Mouse (Mus musculus) liver, adult 2 months (tissue): ENCODE measurements around the gene Olfr398. TPM values are rescaled to one million over a fixed set of nuclear protein-coding genes. Genes with fewer than 3 reads are reported as not detected.

Experiments used
- DNase-seq: peaks from one replicate; pipeline ENCODE4 v3.0.0-alpha.2; 2011; ENCODE audit warnings: low read depth, low spot score; ENCODE audit errors: extremely low read depth
- H3K27ac ChIP-seq: fragments of 200-500 bp; replicated peaks from 2 replicates; pipeline ENCODE4 v1.5.1; 2012; ENCODE audit warnings: low read depth, mild to moderate bottlenecking, control low read depth, inconsistent platforms, low read length; ENCODE audit not compliant: insufficient read depth
- H3K27me3 ChIP-seq: fragments of 200-500 bp; 2 replicates; pipeline ENCODE4 v1.6.1; 2012; ENCODE audit warnings: mild to moderate bottlenecking, moderate library complexity, low read length, inconsistent platforms; ENCODE audit not compliant: control insufficient read depth, insufficient read depth
- H3K36me3 ChIP-seq: fragments of 200-500 bp; 2 replicates; pipeline ENCODE4 v1.6.1; 2012; ENCODE audit warnings: low read length, inconsistent platforms; ENCODE audit not compliant: control insufficient read depth, insufficient read depth
- H3K4me1 ChIP-seq: fragments of 200-500 bp; 2 replicates; pipeline ENCODE4 v1.6.1; 2011; ENCODE audit warnings: low read length; ENCODE audit not compliant: control insufficient read depth, insufficient read depth
- H3K4me3 ChIP-seq: fragments of 200-500 bp; 2 replicates; pipeline ENCODE4 v1.5.1; 2011; ENCODE audit warnings: low read depth, mild to moderate bottlenecking, control low read depth, low read length, moderate library complexity; ENCODE audit not compliant: insufficient read depth
- H3K79me2 ChIP-seq: fragments of 200-500 bp; 2 replicates; pipeline ENCODE4 v1.6.1; 2012; ENCODE audit warnings: inconsistent platforms, mild to moderate bottlenecking, low read length, moderate library complexity; ENCODE audit not compliant: control insufficient read depth, insufficient read depth
- H3K9ac ChIP-seq: fragments of 200-500 bp; 2 replicates; pipeline ENCODE4 v1.6.1; 2012; ENCODE audit warnings: low read depth, mild to moderate bottlenecking, control low read depth, inconsistent platforms, low read length
- CTCF ChIP-seq: fragments of 200-500 bp; IDR thresholded peaks from 2 replicates; pipeline ENCODE4 v1.5.1; 2011; ENCODE audit warnings: low read depth, low read length, control low read depth
- POLR2A ChIP-seq: fragments of 200-500 bp; IDR thresholded peaks from 2 replicates; pipeline ENCODE4 v1.6.1; 2011; ENCODE audit warnings: low read length, control low read depth; ENCODE audit not compliant: insufficient read depth; ENCODE audit errors: extremely low read depth
- whole genome bisulfite sequencing: fragments of 180-500 bp; shearing (Covaris S2); methylation state at CpG from one replicate; pipeline ENCODE4 v1.1.7; 2018; 5-methylcytosine and 5-hydroxymethylcytosine counted together
- polyA plus RNA-seq: library from polyadenylated mRNA; depleted of rRNA; stranded (reverse); fragments of >200 nt; gene quantifications from 2 replicates; pipeline ENCODE4 v1.2.3, GENCODE M21; 2012; rRNA removed
- total RNA-seq: library from RNA; depleted of rRNA; stranded (reverse); fragments of >200 nt; gene quantifications from 2 replicates; pipeline ENCODE4 v1.2.3, GENCODE M21; 2014; rRNA removed

The Olfr398 gene
- total RNA-seq (not detected in 2 replicates), polyA plus RNA-seq (not detected in 2 replicates)

GRCm38 (mm10) chr11:73990307-73990706, at the start of gene Olfr398:
Gene Olfr398, minus strand, starts transcription at chr11:73990407.
- no peak for DNase-seq
- no peaks in the 10 kb centered on the region for H3K27me3 ChIP-seq
- TF ChIP-seq POLR2A (no peak), CTCF (no peak)

DNA sequence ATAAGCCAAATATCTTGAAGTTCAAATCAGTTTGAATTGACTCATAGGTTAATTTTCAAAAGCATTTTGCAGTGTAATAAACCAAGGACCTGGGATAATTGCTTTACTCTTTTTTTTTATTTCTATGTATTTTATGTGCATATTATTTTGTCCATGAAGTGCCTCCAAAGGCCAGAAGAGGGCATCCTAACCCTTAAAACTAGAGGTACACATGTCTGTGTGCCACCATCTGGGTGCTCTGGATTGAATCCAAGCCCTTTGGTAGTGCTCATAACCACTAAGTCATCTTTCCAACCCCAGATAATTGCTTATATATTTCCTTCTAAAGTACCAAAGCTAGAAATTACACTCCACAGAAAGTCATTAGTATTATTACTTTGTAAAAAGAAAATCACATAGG, 2.9 kb upstream of the Olfr398 start:
- H3K36me3 ChIP-seq, result no peaks in the 10 kb centered on the region
- no peak overlapping the region for H3K4me3 ChIP-seq
- H3K27me3 ChIP-seq, result no peaks in the 10 kb centered on the region
- H3K27ac ChIP-seq, result no peak overlapping the region
- H3K79me2 ChIP-seq, result no peaks in the 10 kb centered on the region
- no peak overlapping the region for H3K9ac ChIP-seq
- peak; percentile 2 for DNase-seq
- TF ChIP-seq CTCF (no peak), POLR2A (no peak)
- no peaks in the 10 kb centered on the region for H3K4me1 ChIP-seq

More at GRCm38 (mm10) chr11:73990307-73990706, at the start of gene Olfr398:
- Histone ChIP-seq H3K27ac (no peak within 1 kb of the TSS), H3K4me3 (no peak within 1 kb of the TSS), H3K4me1 (no peaks in the 10 kb centered on the region), H3K79me2 (no peaks in the 10 kb centered on the region), H3K36me3 (no peaks in the 10 kb centered on the region), H3K9ac (no peak within 1 kb of the TSS)

DNA sequence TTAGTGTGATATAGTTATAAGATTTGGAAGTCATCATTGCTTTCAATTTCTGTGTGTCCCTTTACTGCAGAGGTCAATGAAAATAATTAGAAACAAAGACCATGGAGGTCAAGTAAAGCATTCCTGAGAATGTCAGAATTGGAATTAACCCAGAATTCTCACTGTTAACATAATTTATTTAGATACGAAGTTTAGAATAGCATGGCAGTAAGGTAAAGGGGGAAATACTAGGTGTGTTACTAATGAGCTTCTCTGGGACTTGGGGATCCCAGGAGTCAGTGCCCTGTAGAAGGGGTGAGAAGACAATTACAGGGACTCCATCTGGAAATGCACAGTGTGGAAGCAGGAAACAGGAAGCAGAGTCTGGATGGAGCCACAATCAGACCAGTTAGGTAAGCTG, 29.7 kb downstream of the Olfr398 start, which contains the start of gene Olfr397:
Gene Olfr397 (plus strand): TSS at position 301 of the 400 bp plus-strand sequence.
- Histone ChIP-seq H3K4me1 (no peaks in the 10 kb centered on the region), H3K36me3 (no peaks in the 10 kb centered on the region), H3K27ac (no peak within 1 kb of the TSS), H3K4me3 (no peak within 1 kb of the TSS), H3K27me3 (no peaks in the 10 kb centered on the region), H3K9ac (no peak within 1 kb of the TSS), H3K79me2 (no peaks in the 10 kb centered on the region)
- DNase-seq, result no peak
- 56% methylated on average over 1 of the region's 1 CpGs for WGBS
- TF ChIP-seq POLR2A (no peak), CTCF (no peak)

DNA sequence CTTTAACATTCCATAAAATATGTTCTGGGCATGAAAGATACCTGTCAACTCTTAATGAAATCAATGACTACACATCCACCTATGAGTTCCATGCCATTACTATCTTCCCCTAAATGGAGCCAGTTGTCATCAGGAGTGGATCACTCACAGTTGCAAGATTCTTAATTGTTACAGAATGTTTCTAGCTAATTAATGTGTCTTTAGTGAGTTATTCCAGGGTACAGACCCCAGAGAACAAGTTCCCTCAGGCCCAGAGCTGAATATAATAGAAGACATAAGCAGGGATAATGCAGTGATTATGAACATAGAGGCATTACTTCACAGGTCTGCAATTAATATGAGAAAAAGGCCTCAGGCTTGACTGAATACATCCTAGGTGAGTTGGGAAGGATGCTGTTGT, 53.8 kb downstream of the Olfr398 start, which contains the start of gene Olfr23:
Gene Olfr23 (plus strand): TSS at position 301 of the 400 bp plus-strand sequence.
- H3K4me1 ChIP-seq, result no peaks in the 10 kb centered on the region
- TF ChIP-seq POLR2A, result no peak
- TF ChIP-seq CTCF, result no peak
- no peaks in the 10 kb centered on the region for H3K79me2 ChIP-seq
- H3K27ac ChIP-seq, result no peak within 1 kb of the TSS
- no peak within 1 kb of the TSS for H3K4me3 ChIP-seq
- no peaks in the 10 kb centered on the region for H3K36me3 ChIP-seq
- no peaks in the 10 kb centered on the region for H3K27me3 ChIP-seq
- H3K9ac ChIP-seq, result no peak within 1 kb of the TSS
- no peak for DNase-seq

Other genes starting within 250 kb of the Olfr398 start
- gene Olfr389, start 209.7 kb downstream of the Olfr398 start, total RNA-seq, result not detected in 2 replicates
- gene Olfr389, start 209.7 kb downstream of the Olfr398 start, polyA plus RNA-seq, result not detected in 2 replicates
- gene Olfr390, start 207.4 kb downstream of the Olfr398 start, total RNA-seq, result not detected in 2 replicates
- not detected in 2 replicates for gene Olfr390, start 207.4 kb downstream of the Olfr398 start, polyA plus RNA-seq
- not detected in 2 replicates for gene Olfr391-ps, start 187.4 kb downstream of the Olfr398 start, total RNA-seq
- gene Olfr391-ps, start 187.4 kb downstream of the Olfr398 start, polyA plus RNA-seq, result not detected in 2 replicates
- not detected in 2 replicates for gene Olfr392, start 173.4 kb downstream of the Olfr398 start, total RNA-seq
- gene Olfr392, start 173.4 kb downstream of the Olfr398 start, polyA plus RNA-seq, result not detected in 2 replicates
- gene Olfr393, start 139.0 kb downstream of the Olfr398 start, total RNA-seq, result not detected in 2 replicates
- not detected in 2 replicates for gene Olfr393, start 139.0 kb downstream of the Olfr398 start, polyA plus RNA-seq
- not detected in 2 replicates for gene Olfr394, start 99.6 kb downstream of the Olfr398 start, total RNA-seq
- gene Olfr394, start 99.6 kb downstream of the Olfr398 start, polyA plus RNA-seq, result not detected in 2 replicates
- not detected in 2 replicates for gene Olfr395, start 81.1 kb downstream of the Olfr398 start, total RNA-seq
- not detected in 2 replicates for gene Olfr395, start 81.1 kb downstream of the Olfr398 start, polyA plus RNA-seq
- not detected in 2 replicates for gene Olfr23, start 53.7 kb downstream of the Olfr398 start, total RNA-seq
- not detected in 2 replicates for gene Olfr23, start 53.7 kb downstream of the Olfr398 start, polyA plus RNA-seq
- gene Olfr397, start 29.6 kb downstream of the Olfr398 start, total RNA-seq, result not detected in 2 replicates
- gene Olfr397, start 29.6 kb downstream of the Olfr398 start, polyA plus RNA-seq, result not detected in 2 replicates
- gene Olfr139, start 66.1 kb upstream of the Olfr398 start, total RNA-seq, result not detected in 2 replicates
- gene Olfr139, start 66.1 kb upstream of the Olfr398 start, polyA plus RNA-seq, result not detected in 2 replicates
- not detected in 2 replicates for gene Olfr399, start 66.2 kb upstream of the Olfr398 start, total RNA-seq
- gene Olfr399, start 66.2 kb upstream of the Olfr398 start, polyA plus RNA-seq, result not detected in 2 replicates
- not detected in 2 replicates for gene Zfp616, start 79.5 kb upstream of the Olfr398 start, total RNA-seq
- gene Zfp616, start 79.5 kb upstream of the Olfr398 start, polyA plus RNA-seq, result not detected in 2 replicates
- not detected in 2 replicates for gene Olfr401, start 123.3 kb upstream of the Olfr398 start, total RNA-seq
- not detected in 2 replicates for gene Olfr401, start 123.3 kb upstream of the Olfr398 start, polyA plus RNA-seq
- gene Olfr402, start 163.1 kb upstream of the Olfr398 start, total RNA-seq, result not detected in 2 replicates
- gene Olfr402, start 163.1 kb upstream of the Olfr398 start, polyA plus RNA-seq, result not detected in 2 replicates
- not detected in 2 replicates for gene Olfr403, start 195.8 kb upstream of the Olfr398 start, total RNA-seq
- gene Olfr403, start 195.8 kb upstream of the Olfr398 start, polyA plus RNA-seq, result not detected in 2 replicates
- not detected in 2 replicates for gene Olfr43, start 221.0 kb upstream of the Olfr398 start, total RNA-seq
- gene Olfr43, start 221.0 kb upstream of the Olfr398 start, polyA plus RNA-seq, result not detected in 2 replicates